Mouse (Mus musculus): Measurements from ENCODE around the gene Wipf3. TPM values are rescaled to one million over a fixed set of nuclear protein-coding genes. Genes with fewer than 3 reads are reported as not detected.

Wipf3 gene
- polyA plus RNA-seq, 1 experiment from 2014 or later, result 0.05 TPM

DNA sequence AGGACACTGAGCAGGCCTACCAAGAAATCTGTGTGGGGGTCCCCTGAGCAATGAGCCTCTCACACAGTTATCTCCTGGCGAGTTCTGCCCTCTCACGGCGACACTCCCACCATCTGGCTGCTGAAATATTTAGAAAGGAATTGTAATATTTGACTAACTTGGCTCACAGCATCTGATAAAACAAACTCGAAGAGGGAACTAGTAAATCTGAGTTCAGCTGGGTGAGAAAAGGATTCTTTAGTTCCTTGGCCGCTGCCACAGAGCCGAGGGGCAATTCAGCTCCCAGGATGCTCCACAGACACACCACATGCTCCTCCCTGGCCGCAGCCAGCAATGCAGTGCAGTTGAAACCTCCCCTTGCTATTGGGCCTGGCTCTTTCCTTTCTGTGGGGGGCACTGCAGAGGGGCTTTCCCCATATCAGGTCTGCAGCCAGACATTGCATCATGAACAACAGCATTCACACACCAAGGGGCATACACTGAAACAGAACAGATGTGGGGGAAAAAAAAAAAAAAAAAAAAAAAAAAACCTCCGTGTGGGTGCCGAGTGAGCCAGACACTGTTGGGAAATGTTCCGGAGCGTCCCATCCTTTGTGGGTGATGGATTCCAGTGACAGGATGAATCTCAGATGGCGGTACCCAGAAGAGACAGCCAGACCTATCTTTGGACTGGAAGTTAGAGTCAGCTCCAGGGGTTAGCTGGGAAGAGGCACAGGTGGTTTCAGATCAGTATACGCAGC is 3.6 kb downstream of the Wipf3 start:
- 60% methylated on average over 13 of the region's 13 CpGs for WGBS (ENCODE audit: insufficient replicate concordance)
- no peak for ATAC-seq (ENCODE audit: insufficient read depth)
- peaks cover 40% of the 10 kb centered on the region for H3K27me3 ChIP-seq

DNA sequence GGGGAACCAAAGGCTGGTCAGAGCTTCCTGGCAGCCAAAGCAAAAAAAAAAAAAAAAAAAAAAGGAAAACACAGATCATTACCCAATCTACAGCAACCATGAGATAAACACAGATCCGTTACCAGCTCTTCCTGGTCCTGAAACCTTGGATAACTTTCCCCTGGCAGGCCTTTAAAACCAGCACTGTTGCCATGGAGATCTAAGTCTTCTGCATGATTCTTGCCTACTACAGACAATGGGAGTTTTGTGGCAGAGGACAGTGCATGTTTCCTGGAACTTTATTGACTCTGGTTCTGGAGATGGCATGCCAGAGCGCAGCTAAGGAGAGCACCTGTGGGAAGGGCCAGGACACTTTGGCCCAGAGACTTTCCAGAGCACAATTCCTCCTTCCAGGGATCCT is 4.8 kb downstream of the Wipf3 start:
- Histone ChIP-seq H3K4me1 (replicated peaks) (peaks cover 3% of the 10 kb centered on the region; the same call in 1 of the 2 replicates), H3K4me2 (no peak overlapping the region), H3K9ac (no peak overlapping the region), H3K36me3 (replicated peaks) (no peaks in the 10 kb centered on the region), H3K27ac (replicated peaks) (no peak overlapping the region), H3K27me3 (peaks cover 28% of the 10 kb centered on the region), H3K4me3 (replicated peaks) (no peak overlapping the region), H3K9me3 (replicated peaks) (no peaks in the 10 kb centered on the region)
- 60% methylated on average over 2 of the region's 2 CpGs for WGBS (ENCODE audit: insufficient replicate concordance)
- ATAC-seq (ENCODE audit: insufficient read depth), result no peak

More for the DNA sequence above, 3.6 kb downstream of the Wipf3 start:
- Histone ChIP-seq H3K36me3 (replicated peaks) (no peaks in the 10 kb centered on the region), H3K27ac (replicated peaks) (no peak overlapping the region), H3K4me3 (replicated peaks) (no peak overlapping the region), H3K4me2 (no peak overlapping the region), H3K9me3 (replicated peaks) (no peaks in the 10 kb centered on the region), H3K4me1 (replicated peaks) (peaks cover 3% of the 10 kb centered on the region; the same call in 1 of the 2 replicates), H3K9ac (no peak overlapping the region)

DNA sequence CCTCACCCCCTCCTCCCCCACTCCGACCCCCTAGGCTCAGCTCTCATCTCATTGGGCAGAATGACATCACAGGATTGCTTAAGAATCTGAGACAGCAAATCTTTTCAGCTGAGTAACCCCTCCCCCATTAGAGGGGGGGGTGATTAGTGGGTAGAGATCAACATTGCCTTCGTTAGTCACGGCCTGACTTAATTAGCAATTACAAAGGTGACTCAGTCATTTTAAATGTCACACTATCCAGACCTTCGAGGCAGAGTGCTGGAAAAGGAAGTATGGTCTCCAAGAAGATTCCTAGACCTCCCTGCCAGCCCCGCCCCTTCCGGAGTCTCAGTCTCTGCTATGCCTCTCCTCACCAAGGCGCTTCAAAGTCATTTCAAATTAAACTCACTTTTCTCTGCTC is 6.3 kb downstream of the Wipf3 start:
- Histone ChIP-seq H3K4me2 (no peak overlapping the region), H3K9me3 (replicated peaks) (no peaks in the 10 kb centered on the region), H3K9ac (no peak overlapping the region), H3K27me3 (peaks cover 13% of the 10 kb centered on the region), H3K27ac (replicated peaks) (no peak overlapping the region), H3K4me1 (replicated peaks) (no peaks in the 10 kb centered on the region), H3K4me3 (replicated peaks) (no peak overlapping the region), H3K36me3 (replicated peaks) (no peaks in the 10 kb centered on the region)
- 45% methylated on average over 7 of the region's 7 CpGs for WGBS (ENCODE audit: insufficient replicate concordance)
- ATAC-seq (ENCODE audit: insufficient read depth), result no peak

DNA sequence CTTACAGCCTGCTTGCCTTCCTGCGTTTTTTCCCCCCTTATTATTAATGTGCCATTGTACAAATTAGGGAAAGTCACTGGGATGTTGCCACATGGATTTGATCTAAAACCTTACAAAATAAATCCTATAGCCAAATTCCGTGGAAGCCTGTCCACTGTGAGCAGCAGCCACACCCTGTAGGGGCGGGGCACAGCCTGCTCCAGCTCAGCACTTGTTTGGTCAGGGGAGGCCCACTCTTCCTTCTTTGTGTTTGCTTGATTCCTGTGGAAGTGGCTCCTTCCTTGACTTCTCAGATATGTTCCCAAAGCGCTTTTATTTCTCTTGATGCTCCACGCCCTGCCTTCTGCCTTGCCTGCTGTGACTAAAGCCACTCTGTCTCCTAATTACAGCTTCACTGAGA is 6.9 kb downstream of the Wipf3 start:
- Histone ChIP-seq H3K36me3 (replicated peaks) (no peaks in the 10 kb centered on the region), H3K4me2 (no peak overlapping the region), H3K9ac (no peak overlapping the region), H3K9me3 (replicated peaks) (no peaks in the 10 kb centered on the region), H3K4me3 (replicated peaks) (no peak overlapping the region), H3K27me3 (0 out of 2 replicates have a peak, but pooled peaks cover 6% of the 10 kb centered on the region), H3K4me1 (replicated peaks) (no peaks in the 10 kb centered on the region), H3K27ac (replicated peaks) (no peak overlapping the region)
- WGBS (ENCODE audit: insufficient replicate concordance), result 35% methylated on average over 5 of the region's 5 CpGs
- ATAC-seq (ENCODE audit: insufficient read depth), result no peak

DNA sequence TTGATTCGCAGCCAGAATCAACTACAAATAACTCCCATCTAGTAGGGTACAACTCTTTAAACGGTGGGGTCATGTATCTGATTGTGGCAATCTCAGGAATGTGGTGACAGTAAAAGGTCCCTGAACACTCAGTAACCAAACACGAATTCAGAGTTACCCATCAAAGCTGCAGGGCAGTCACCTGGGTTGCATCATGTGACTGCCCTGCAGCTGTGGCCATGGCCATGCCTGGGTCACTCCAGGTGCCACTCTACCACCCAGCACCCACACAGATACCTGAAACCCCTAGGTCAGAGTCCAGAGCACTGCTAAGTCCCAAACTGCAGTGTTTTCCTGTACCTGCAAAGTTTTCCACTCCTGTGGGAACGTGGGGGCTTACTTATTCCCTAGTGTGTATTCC is 9.1 kb downstream of the Wipf3 start:
- 48% methylated on average over 4 of the region's 4 CpGs for WGBS (ENCODE audit: insufficient replicate concordance)
- no peaks in the 10 kb centered on the region for H3K27me3 ChIP-seq
- no peaks in the 10 kb centered on the region for H3K9me3 ChIP-seq (replicated peaks)
- no peak overlapping the region for H3K4me2 ChIP-seq
- no peak overlapping the region for H3K4me3 ChIP-seq (replicated peaks)
- no peaks in the 10 kb centered on the region for H3K4me1 ChIP-seq (replicated peaks)
- H3K27ac ChIP-seq (replicated peaks), result no peak overlapping the region
- ATAC-seq (ENCODE audit: insufficient read depth), result no peak
- no peak overlapping the region for H3K9ac ChIP-seq
- no peaks in the 10 kb centered on the region for H3K36me3 ChIP-seq (replicated peaks)

DNA sequence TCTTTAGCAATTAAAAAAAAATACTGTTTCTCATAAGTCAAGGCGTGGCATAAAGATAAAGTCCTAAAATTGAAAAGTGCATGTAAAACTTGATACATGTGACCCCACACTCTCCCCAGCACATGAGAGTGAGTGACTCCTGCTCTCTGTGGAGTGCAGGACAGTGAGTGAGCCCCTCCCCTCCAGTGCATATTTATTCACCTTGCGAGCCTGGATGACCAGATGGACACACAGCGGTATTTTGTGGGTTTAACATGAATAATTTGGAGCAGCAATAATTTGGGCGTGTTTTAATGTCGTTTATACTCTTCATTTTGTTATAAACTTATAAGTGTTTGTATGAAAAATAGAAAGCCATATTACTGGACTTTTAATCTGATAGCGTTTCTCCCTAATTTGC is 11.3 kb downstream of the Wipf3 start:
- peaks cover 7% of the 10 kb centered on the region; the same call in 1 of the 2 replicates for H3K4me1 ChIP-seq (replicated peaks)
- no peak overlapping the region for H3K27ac ChIP-seq (replicated peaks)
- 75% methylated on average over 6 of the region's 6 CpGs for WGBS (ENCODE audit: insufficient replicate concordance)
- no peak overlapping the region for H3K4me2 ChIP-seq
- no peaks in the 10 kb centered on the region for H3K36me3 ChIP-seq (replicated peaks)
- H3K9me3 ChIP-seq (replicated peaks), result no peaks in the 10 kb centered on the region
- ATAC-seq (ENCODE audit: insufficient read depth), result no peak
- no peak overlapping the region for H3K4me3 ChIP-seq (replicated peaks)
- no peaks in the 10 kb centered on the region for H3K27me3 ChIP-seq
- no peak overlapping the region for H3K9ac ChIP-seq

DNA sequence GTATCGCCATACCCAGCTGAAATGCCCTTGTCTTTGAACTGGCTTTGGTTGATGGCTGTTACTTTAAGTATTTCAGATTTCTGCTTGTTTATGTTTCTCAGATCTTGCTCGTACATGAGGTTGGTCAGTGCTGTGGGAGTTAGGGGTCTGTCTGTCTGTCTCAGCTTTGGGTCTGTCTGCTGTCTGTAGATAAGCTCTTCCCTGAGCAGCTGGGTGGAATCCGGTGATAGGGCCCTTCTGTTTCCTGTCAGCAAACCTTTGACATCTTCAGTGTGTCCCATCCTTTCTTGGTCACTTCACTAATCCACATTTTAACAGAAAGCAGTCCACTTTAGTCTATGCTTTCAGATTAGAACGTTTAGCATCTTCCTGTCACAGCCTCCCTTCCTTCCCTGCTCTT is 14.3 kb downstream of the Wipf3 start:
- ATAC-seq (ENCODE audit: insufficient read depth), result no peak
- WGBS (ENCODE audit: insufficient replicate concordance), result 25% methylated on average over 4 of the region's 4 CpGs
- H3K9ac ChIP-seq, result no peak overlapping the region

DNA sequence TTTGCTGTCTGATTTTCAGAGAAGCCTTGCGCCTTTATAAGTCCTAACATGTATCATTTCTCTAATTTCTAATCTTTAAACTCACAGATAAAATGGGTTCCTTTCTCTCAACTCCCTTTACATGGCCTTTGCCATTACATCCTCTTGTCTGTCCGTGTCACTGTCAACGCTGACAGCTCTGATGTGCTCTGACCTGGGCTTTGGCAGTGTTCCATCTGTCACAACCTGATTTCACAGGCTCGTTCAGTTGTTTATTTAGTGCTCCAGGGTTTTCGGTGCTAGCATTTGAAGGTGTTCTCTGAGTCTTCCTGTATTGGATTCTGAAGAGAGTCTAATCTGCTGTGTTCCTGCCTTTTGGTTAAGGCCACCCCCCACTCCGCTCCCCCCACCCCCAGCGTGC is 14.7 kb downstream of the Wipf3 start:
- H3K27me3 ChIP-seq, result no peaks in the 10 kb centered on the region
- H3K4me1 ChIP-seq (replicated peaks), result peaks cover 7% of the 10 kb centered on the region; the same call in 1 of the 2 replicates
- no peak overlapping the region for H3K4me2 ChIP-seq
- no peaks in the 10 kb centered on the region for H3K36me3 ChIP-seq (replicated peaks)
- ATAC-seq (ENCODE audit: insufficient read depth), result no peak
- H3K9ac ChIP-seq, result no peak overlapping the region
- WGBS (ENCODE audit: insufficient replicate concordance), result 29% methylated on average over 7 of the region's 7 CpGs
- no peak overlapping the region for H3K27ac ChIP-seq (replicated peaks)
- H3K4me3 ChIP-seq (replicated peaks), result no peak overlapping the region
- H3K9me3 ChIP-seq (replicated peaks), result no peaks in the 10 kb centered on the region

More for the DNA sequence above, 14.3 kb downstream of the Wipf3 start:
- no peak overlapping the region for H3K27ac ChIP-seq (replicated peaks)
- H3K4me1 ChIP-seq (replicated peaks), result peaks cover 7% of the 10 kb centered on the region; the same call in 1 of the 2 replicates
- H3K4me2 ChIP-seq, result no peak overlapping the region
- H3K36me3 ChIP-seq (replicated peaks), result no peaks in the 10 kb centered on the region
- H3K27me3 ChIP-seq, result no peaks in the 10 kb centered on the region
- H3K4me3 ChIP-seq (replicated peaks), result no peak overlapping the region
- no peaks in the 10 kb centered on the region for H3K9me3 ChIP-seq (replicated peaks)

DNA sequence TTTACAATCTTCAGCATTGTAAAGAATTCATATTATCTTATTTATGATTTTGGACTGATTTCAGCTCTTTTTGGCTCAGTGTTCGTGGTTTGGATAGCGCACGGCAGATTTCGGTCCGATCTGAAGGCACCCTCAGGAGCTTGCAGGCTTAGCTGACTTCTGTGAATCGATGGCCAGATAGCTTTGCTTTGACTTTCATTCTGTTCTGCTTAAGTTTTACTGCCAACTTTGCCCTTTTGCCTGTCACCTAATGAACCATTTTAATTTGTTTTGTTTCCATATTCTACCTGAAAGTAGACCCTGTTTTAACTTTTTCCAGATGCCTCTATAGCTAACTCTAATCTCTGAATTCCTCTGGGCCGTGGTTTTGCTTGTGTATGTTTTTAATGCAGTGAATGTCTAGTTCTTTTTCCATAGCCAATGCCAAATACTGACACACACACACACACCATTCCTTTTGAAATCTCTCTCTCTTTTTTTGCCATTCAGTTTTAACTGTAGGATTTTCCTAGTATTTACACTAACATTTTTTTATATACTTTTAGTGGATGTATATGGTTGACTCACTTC is 15.9 kb downstream of the Wipf3 start:
- no peak overlapping the region for H3K4me2 ChIP-seq
- no peaks in the 10 kb centered on the region for H3K9me3 ChIP-seq (replicated peaks)
- 64% methylated on average over 7 of the region's 7 CpGs for WGBS (ENCODE audit: insufficient replicate concordance)
- H3K9ac ChIP-seq, result no peak overlapping the region
- H3K4me1 ChIP-seq (replicated peaks), result peaks cover 7% of the 10 kb centered on the region; the same call in 1 of the 2 replicates
- H3K27ac ChIP-seq (replicated peaks), result no peak overlapping the region
- no peaks in the 10 kb centered on the region for H3K36me3 ChIP-seq (replicated peaks)
- H3K27me3 ChIP-seq, result no peaks in the 10 kb centered on the region
- H3K4me3 ChIP-seq (replicated peaks), result no peak overlapping the region
- ATAC-seq (ENCODE audit: insufficient read depth), result no peak

DNA sequence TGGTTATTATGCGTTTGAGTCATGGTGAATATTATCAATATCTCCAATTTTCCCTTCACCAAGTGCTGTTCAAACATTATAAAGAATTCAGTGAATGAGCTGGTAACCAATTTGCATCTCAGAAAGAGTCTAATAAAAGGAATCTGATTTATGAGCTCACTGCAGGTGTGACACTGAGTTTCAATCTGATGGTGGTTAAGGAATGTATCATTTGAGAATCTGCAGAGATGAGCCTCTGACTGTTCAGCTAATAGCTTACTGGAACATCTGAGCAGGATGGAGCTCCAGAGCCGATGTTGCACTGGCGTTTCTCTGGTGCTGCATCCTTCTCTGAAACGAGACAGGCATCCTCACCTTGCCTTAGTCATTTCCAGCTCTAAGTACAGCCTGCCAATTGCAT is 17.9 kb downstream of the Wipf3 start:
- H3K4me1 ChIP-seq (replicated peaks), result peaks cover 7% of the 10 kb centered on the region; the same call in 1 of the 2 replicates
- H3K36me3 ChIP-seq (replicated peaks), result no peaks in the 10 kb centered on the region
- H3K27ac ChIP-seq (replicated peaks), result no peak overlapping the region
- H3K27me3 ChIP-seq, result no peaks in the 10 kb centered on the region
- H3K4me2 ChIP-seq, result no peak overlapping the region
- no peak overlapping the region for H3K9ac ChIP-seq
- 58% methylated on average over 4 of the region's 4 CpGs for WGBS (ENCODE audit: insufficient replicate concordance)
- ATAC-seq (ENCODE audit: insufficient read depth), result no peak
- no peaks in the 10 kb centered on the region for H3K9me3 ChIP-seq (replicated peaks)
- no peak overlapping the region for H3K4me3 ChIP-seq (replicated peaks)

DNA sequence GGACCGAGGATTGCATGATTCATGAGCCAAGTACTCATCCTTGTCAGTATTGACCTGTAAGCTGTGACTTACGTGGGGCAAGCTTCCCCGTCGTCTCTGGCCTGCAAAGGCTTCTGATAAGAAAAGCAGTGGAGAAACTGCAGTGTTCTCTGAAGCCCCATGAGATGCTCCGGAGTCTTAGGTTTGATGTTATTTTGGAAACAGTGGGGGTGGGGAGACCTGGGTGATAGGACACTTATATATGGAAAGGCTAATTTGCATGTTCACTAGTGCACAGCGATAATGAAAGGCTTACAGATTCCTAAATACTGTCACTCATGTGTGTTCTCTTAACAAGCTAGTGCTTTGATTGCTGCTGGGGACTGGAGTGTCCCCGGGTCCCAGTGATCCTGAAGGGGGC is 30.3 kb downstream of the Wipf3 start:
- Histone ChIP-seq H3K4me3 (replicated peaks) (no peak overlapping the region), H3K9ac (no peak overlapping the region), H3K9me3 (replicated peaks) (no peaks in the 10 kb centered on the region), H3K4me1 (replicated peaks) (peaks cover 3% of the 10 kb centered on the region; the same call in 1 of the 2 replicates), H3K27ac (replicated peaks) (no peak overlapping the region), H3K27me3 (no peaks in the 10 kb centered on the region), H3K36me3 (replicated peaks) (no peaks in the 10 kb centered on the region), H3K4me2 (no peak overlapping the region)
- ATAC-seq (ENCODE audit: insufficient read depth), result no peak
- WGBS (ENCODE audit: insufficient replicate concordance), result 55% methylated on average over 7 of the region's 7 CpGs
